Mouse (Mus musculus) heart, embryonic 15.5 days (tissue): ENCODE results near the gene Spint1. TPM values are rescaled to one million over a fixed set of nuclear protein-coding genes. Genes with fewer than 3 reads are reported as not detected.

Source experiments
- ATAC-seq: fragments of 200-750 bp; cut with Nextera tagmentation; replicated peaks from 2 replicates; pipeline ENCODE4 v1.8.0; 2017; ENCODE audit warnings: low read depth, moderate TSS enrichment; ENCODE audit not compliant: insufficient number of reproducible peaks, insufficient read depth, low FRiP score
- H3K27ac ChIP-seq: fragments of 300-500 bp; sonication (generic); 2 replicates; pipeline ENCODE4 v1.5.1; 2015; ENCODE audit warnings: mild to moderate bottlenecking, inconsistent platforms
- H3K27me3 ChIP-seq: fragments of 300-500 bp; sonication (generic); 2 replicates; pipeline ENCODE4 v1.6.1; 2015; ENCODE audit warnings: inconsistent platforms
- H3K36me3 ChIP-seq: fragments of 300-500 bp; sonication (generic); 2 replicates; pipeline ENCODE4 v1.6.1; 2015; ENCODE audit warnings: mild to moderate bottlenecking, inconsistent platforms
- H3K4me1 ChIP-seq: fragments of 300-500 bp; sonication (generic); replicated peaks from 2 replicates; pipeline ENCODE4 v1.6.1; 2015; ENCODE audit warnings: inconsistent platforms
- H3K4me2 ChIP-seq: fragments of 300-500 bp; sonication (generic); 2 replicates; pipeline ENCODE4 v1.6.1; 2015; ENCODE audit warnings: inconsistent platforms, mild to moderate bottlenecking, moderate library complexity
- H3K4me3 ChIP-seq: fragments of 300-500 bp; sonication (generic); 2 replicates; pipeline ENCODE4 v1.5.1; 2015; ENCODE audit warnings: mild to moderate bottlenecking, inconsistent platforms
- H3K9ac ChIP-seq: fragments of 300-500 bp; sonication (generic); 2 replicates; pipeline ENCODE4 v1.6.1; 2015; ENCODE audit warnings: mild to moderate bottlenecking, inconsistent platforms
- H3K9me3 ChIP-seq: fragments of 300-500 bp; sonication (generic); replicated peaks from 2 replicates; pipeline ENCODE4 v1.6.1; 2016; ENCODE audit warnings: inconsistent platforms
- WGBS: fragments of 180-500 bp; shearing (Covaris S2); methylation state at CpG from one replicate; pipeline ENCODE4 v1.1.7; 2015; ENCODE audit warnings: mixed read lengths; 5-methylcytosine and 5-hydroxymethylcytosine counted together
- polyA plus RNA-seq: library from polyadenylated mRNA; unstranded; fragments of >200 nt; fragmentation: Nextera tagmentation; extraction: Ambion mirVana; gene quantifications from 2 replicates; pipeline ENCODE4 v1.2.1, GENCODE M21; 2015

Gene Spint1
- polyA plus RNA-seq, 1 experiment from 2014 or later, result 1.2 TPM

- no peaks in the 10 kb centered on the region for H3K36me3 ChIP-seq
- 63% methylated on average over 7 of the region's 7 CpGs for WGBS
- no peaks in the 10 kb centered on the region for H3K4me1 ChIP-seq
- H3K27me3 ChIP-seq, result peaks cover 16% of the 10 kb centered on the region
- H3K4me2 ChIP-seq, result no peak overlapping the region
- no peak overlapping the region for H3K27ac ChIP-seq
- no peak overlapping the region for H3K9ac ChIP-seq
- H3K9me3 ChIP-seq, result no peaks in the 10 kb centered on the region
- no peak for ATAC-seq
- H3K4me3 ChIP-seq, result no peak overlapping the region
These were observed 8.1 kb downstream of the Spint1 start for GRCm38 (mm10) chr2:119245246-119245645.

GRCm38 (mm10) chr2:119247904-119248303 is 10.7 kb downstream of the Spint1 start:
- Histone ChIP-seq H3K9ac (no peak overlapping the region), H3K4me3 (no peak overlapping the region), H3K9me3 (no peaks in the 10 kb centered on the region), H3K4me2 (no peak overlapping the region), H3K27me3 (peaks cover 9% of the 10 kb centered on the region), H3K36me3 (no peaks in the 10 kb centered on the region), H3K27ac (no peak overlapping the region), H3K4me1 (peaks cover 4% of the 10 kb centered on the region)
- ATAC-seq, result no peak
- 79% methylated on average over 9 of the region's 9 CpGs for WGBS

- no peak overlapping the region for H3K4me3 ChIP-seq
- H3K27me3 ChIP-seq, result peaks cover 16% of the 10 kb centered on the region
- H3K4me1 ChIP-seq, result peaks cover 4% of the 10 kb centered on the region
- WGBS, result 73% methylated on average over 4 of the region's 4 CpGs
- H3K9ac ChIP-seq, result no peak overlapping the region
- H3K36me3 ChIP-seq, result no peaks in the 10 kb centered on the region
- no peaks in the 10 kb centered on the region for H3K9me3 ChIP-seq
- 0 out of 2 replicates have a peak, but pooled peaks have one; percentile 5 for ATAC-seq
- no peak overlapping the region for H3K4me2 ChIP-seq
- no peak overlapping the region for H3K27ac ChIP-seq
These were observed 12.5 kb downstream of the Spint1 start for GRCm38 (mm10) chr2:119249592-119250061.

GRCm38 (mm10) chr2:119250377-119250776 is 13.2 kb downstream of the Spint1 start:
- Histone ChIP-seq H3K4me2 (no peak overlapping the region), H3K9me3 (no peaks in the 10 kb centered on the region), H3K4me1 (peaks cover 4% of the 10 kb centered on the region), H3K27ac (no peak overlapping the region), H3K36me3 (no peaks in the 10 kb centered on the region), H3K4me3 (no peak overlapping the region), H3K27me3 (peaks cover 21% of the 10 kb centered on the region), H3K9ac (no peak overlapping the region)
- 61% methylated on average over 5 of the region's 5 CpGs for WGBS
- no peak for ATAC-seq

GRCm38 (mm10) chr2:119250826-119251478 is 13.8 kb downstream of the Spint1 start:
- no peaks in the 10 kb centered on the region for H3K36me3 ChIP-seq
- WGBS, result 11% methylated on average over 11 of the region's 11 CpGs
- H3K9me3 ChIP-seq, result no peaks in the 10 kb centered on the region
- peak; percentile 53; the same call in 1 of the 2 replicates for ATAC-seq
- H3K27me3 ChIP-seq, result peaks cover 24% of the 10 kb centered on the region
- H3K4me1 ChIP-seq, result peaks cover 4% of the 10 kb centered on the region
- H3K4me3 ChIP-seq, result 0 out of 2 replicates have a peak overlapping the region, but pooled peaks have one; percentile 6
- H3K9ac ChIP-seq, result no peak overlapping the region
- H3K4me2 ChIP-seq, result peak overlapping the region; percentile 50
- no peak overlapping the region for H3K27ac ChIP-seq

GRCm38 (mm10) chr2:119254976-119255375 is 17.8 kb downstream of the Spint1 start:
- Histone ChIP-seq H3K4me1 (peaks cover 4% of the 10 kb centered on the region), H3K27me3 (peaks cover 19% of the 10 kb centered on the region), H3K27ac (no peak overlapping the region), H3K9me3 (no peaks in the 10 kb centered on the region), H3K4me3 (no peak overlapping the region), H3K9ac (no peak overlapping the region), H3K4me2 (no peak overlapping the region), H3K36me3 (no peaks in the 10 kb centered on the region)
- ATAC-seq, result no peak
- WGBS, result 25% methylated on average over 7 of the region's 7 CpGs

GRCm38 (mm10) chr2:119260518-119260917 is 23.4 kb downstream of the Spint1 start:
- H3K4me3 ChIP-seq, result no peak overlapping the region
- H3K9ac ChIP-seq, result no peak overlapping the region
- H3K9me3 ChIP-seq, result no peaks in the 10 kb centered on the region
- no peak for ATAC-seq
- H3K4me2 ChIP-seq, result no peak overlapping the region
- H3K27me3 ChIP-seq, result peaks cover 2% of the 10 kb centered on the region
- H3K4me1 ChIP-seq, result peaks cover 12% of the 10 kb centered on the region
- 52% methylated on average over 1 of the region's 1 CpGs for WGBS
- H3K27ac ChIP-seq, result no peak overlapping the region
- no peaks in the 10 kb centered on the region for H3K36me3 ChIP-seq

- Histone ChIP-seq H3K27me3 (no peaks in the 10 kb centered on the region), H3K4me3 (no peak overlapping the region), H3K27ac (no peak overlapping the region), H3K36me3 (no peaks in the 10 kb centered on the region), H3K9me3 (no peaks in the 10 kb centered on the region), H3K4me2 (no peak overlapping the region), H3K4me1 (peaks cover 12% of the 10 kb centered on the region), H3K9ac (no peak overlapping the region)
- WGBS, result 21% methylated on average over 2 of the region's 2 CpGs
- ATAC-seq, result no peak
These were observed 24.2 kb downstream of the Spint1 start for GRCm38 (mm10) chr2:119261326-119261725.

GRCm38 (mm10) chr2:119262978-119263377 is 25.8 kb downstream of the Spint1 start:
- peak overlapping the region; percentile 42 for H3K4me2 ChIP-seq
- H3K9ac ChIP-seq, result no peak overlapping the region
- peaks cover 12% of the 10 kb centered on the region for H3K4me1 ChIP-seq
- H3K27me3 ChIP-seq, result no peaks in the 10 kb centered on the region
- WGBS, result 26% methylated on average over 8 of the region's 8 CpGs
- H3K36me3 ChIP-seq, result no peaks in the 10 kb centered on the region
- ATAC-seq, result peak; percentile 58; the same call in 1 of the 2 replicates
- peak overlapping the region; percentile 11; the same call in 1 of the 2 replicates for H3K4me3 ChIP-seq
- no peaks in the 10 kb centered on the region for H3K9me3 ChIP-seq
- H3K27ac ChIP-seq, result no peak overlapping the region

GRCm38 (mm10) chr2:119263813-119264212 is 26.7 kb downstream of the Spint1 start:
- H3K9ac ChIP-seq, result no peak overlapping the region
- 64% methylated on average over 5 of the region's 5 CpGs for WGBS
- H3K4me2 ChIP-seq, result no peak overlapping the region
- no peak overlapping the region for H3K4me3 ChIP-seq
- peaks cover 7% of the 10 kb centered on the region; the same call in 1 of the 2 replicates for H3K27me3 ChIP-seq
- no peak for ATAC-seq
- no peaks in the 10 kb centered on the region for H3K9me3 ChIP-seq
- peaks cover 12% of the 10 kb centered on the region for H3K4me1 ChIP-seq
- no peaks in the 10 kb centered on the region for H3K36me3 ChIP-seq
- no peak overlapping the region for H3K27ac ChIP-seq

- Histone ChIP-seq H3K9me3 (no peaks in the 10 kb centered on the region), H3K9ac (no peak overlapping the region), H3K4me2 (peak overlapping the region; percentile 99), H3K27ac (no peak overlapping the region), H3K4me1 (peaks cover 5% of the 10 kb centered on the region; the same call in 1 of the 2 replicates), H3K36me3 (no peaks in the 10 kb centered on the region), H3K4me3 (peak overlapping the region; percentile 66), H3K27me3 (peaks cover 29% of the 10 kb centered on the region)
- no peak for ATAC-seq
- WGBS, result 55% methylated on average over 9 of the region's 9 CpGs
These were observed 33.1 kb downstream of the Spint1 start for GRCm38 (mm10) chr2:119270286-119270642.
